Mouse (Mus musculus) MEL (cell line): Measurements from ENCODE around the gene Phf23. TPM values are rescaled to one million over a fixed set of nuclear protein-coding genes. Genes with fewer than 3 reads are reported as not detected.

Experiments used
- DNase-seq: peaks from one replicate; pipeline ENCODE4 v3.0.0; 2011; ENCODE audit warnings: low read depth, low spot score
- H3K27ac ChIP-seq: 2 replicates; pipeline ENCODE4 v1.5.1; 2012; ENCODE audit warnings: low read depth, mild to moderate bottlenecking, control low read depth, low read length, moderate library complexity; ENCODE audit not compliant: control insufficient read depth
- H3K27me3 ChIP-seq, 2 experiments: fragments of 150-350 bp in 1 of 2; sonication (generic) in 1 of 2; 2 replicates each; pipeline ENCODE4 v1.6.1; 2012; ENCODE audit warnings: low read length in 2 of 2, mild to moderate bottlenecking in 2 of 2, improper control_type of control experiment in 1 of 2, moderate library complexity in 1 of 2; ENCODE audit not compliant: insufficient read depth in 2 of 2, control insufficient read depth in 1 of 2
- H3K36me3 ChIP-seq, 2 experiments: 2 replicates each; pipeline ENCODE4 v1.6.1; 2012 to 2014; ENCODE audit warnings: low read length in 2 of 2, improper control_type of control experiment in 1 of 2, inconsistent platforms in 1 of 2, mild to moderate bottlenecking in 1 of 2; ENCODE audit not compliant: insufficient read depth in 2 of 2, control insufficient read depth in 1 of 2
- H3K4me1 ChIP-seq, 2 experiments: fragments of 150-350 bp in 1 of 2; sonication (generic) in 1 of 2; 2 replicates each; pipeline ENCODE4 v1.6.1; 2012; ENCODE audit warnings: low read length in 2 of 2, improper control_type of control experiment in 1 of 2, mild to moderate bottlenecking in 1 of 2; ENCODE audit not compliant: insufficient read depth in 2 of 2, control insufficient read depth in 1 of 2
- H3K4me3 ChIP-seq, 2 experiments: fragments of 150-350 bp in 1 of 2; sonication (generic) in 1 of 2; 2 replicates each; pipeline ENCODE4 v1.5.1; 2012; ENCODE audit warnings: low read depth in 2 of 2, low read length in 2 of 2, mild to moderate bottlenecking in 2 of 2, moderate library complexity in 2 of 2, control low read depth in 1 of 2, improper control_type of control experiment in 1 of 2; ENCODE audit not compliant: control insufficient read depth in 1 of 2, insufficient read depth in 1 of 2
- H3K79me2 ChIP-seq: 2 replicates; pipeline ENCODE4 v1.6.1; 2012; ENCODE audit warnings: mild to moderate bottlenecking, low read length, moderate library complexity; ENCODE audit not compliant: control insufficient read depth, poor library complexity, insufficient read depth
- H3K9ac ChIP-seq: 2 replicates; pipeline ENCODE4 v1.6.1; 2012; ENCODE audit warnings: low read depth, mild to moderate bottlenecking, control low read depth, low read length, moderate library complexity; ENCODE audit not compliant: control insufficient read depth, poor library complexity, severe bottlenecking
- H3K9me3 ChIP-seq: fragments of 150-350 bp; sonication (generic); replicated peaks from 2 replicates; pipeline ENCODE4 v1.6.1; 2012; ENCODE audit warnings: mild to moderate bottlenecking, low read length, improper control_type of control experiment, moderate library complexity; ENCODE audit not compliant: insufficient read depth
- BHLHE40 ChIP-seq: IDR thresholded peaks from 2 replicates; pipeline ENCODE4 v1.6.1; 2012; ENCODE audit warnings: low read depth, mild to moderate bottlenecking, inconsistent platforms, low read length, improper control_type of control experiment, borderline replicate concordance
- CHD2 ChIP-seq: IDR thresholded peaks from 2 replicates; pipeline ENCODE4 v1.6.1; 2011; ENCODE audit warnings: low read length, improper control_type of control experiment
- CTCF ChIP-seq, 3 experiments: IDR thresholded peaks in 2 of 3; conservative IDR thresholded peaks in 1 of 3; 2 replicates each; pipeline ENCODE4 v1.5.1; 2011 to 2012; ENCODE audit warnings: low read length in 3 of 3, low read depth in 2 of 3, mild to moderate bottlenecking in 2 of 3, improper control_type of control experiment in 1 of 3, inconsistent platforms in 1 of 3, mixed read lengths in 1 of 3, moderate library complexity in 1 of 3; ENCODE audit not compliant: control insufficient read depth in 1 of 3, insufficient read depth in 1 of 3, poor library complexity in 1 of 3, severe bottlenecking in 1 of 3
- E2F4 ChIP-seq: IDR thresholded peaks from 2 replicates; pipeline ENCODE4 v1.6.1; 2011; ENCODE audit warnings: low read depth, low read length, improper control_type of control experiment, borderline replicate concordance
- EP300 ChIP-seq, 2 experiments: IDR thresholded peaks; 2 replicates each; pipeline ENCODE4 v1.6.1; 2011; ENCODE audit warnings: improper control_type of control experiment in 2 of 2, low read length in 2 of 2, low read depth in 1 of 2, mild to moderate bottlenecking in 1 of 2
- GABPA ChIP-seq: IDR thresholded peaks from 2 replicates; pipeline ENCODE4 v1.6.1; 2012; ENCODE audit warnings: low read depth, mild to moderate bottlenecking, inconsistent platforms, low read length, improper control_type of control experiment, moderate library complexity
- GATA1 ChIP-seq: IDR thresholded peaks from 2 replicates; pipeline ENCODE4 v1.6.1; 2011; ENCODE audit warnings: low read depth, low read length, improper control_type of control experiment
- HCFC1 ChIP-seq: IDR thresholded peaks from 2 replicates; pipeline ENCODE4 v1.6.1; 2012; ENCODE audit warnings: low read depth, mild to moderate bottlenecking, inconsistent platforms, low read length, improper control_type of control experiment, moderate library complexity
- KAT2A ChIP-seq: conservative IDR thresholded peaks from 2 replicates; pipeline ENCODE4 v1.6.1; 2012; ENCODE audit warnings: low read depth, low read length, improper control_type of control experiment, inconsistent platforms
- MAX ChIP-seq: IDR thresholded peaks from 2 replicates; pipeline ENCODE4 v1.6.1; 2011; ENCODE audit warnings: low read length, improper control_type of control experiment
- MEF2A ChIP-seq: IDR thresholded peaks from 2 replicates; pipeline ENCODE4 v1.6.1; 2014; ENCODE audit warnings: low read depth, mild to moderate bottlenecking, inconsistent platforms, low read length, improper control_type of control experiment; ENCODE audit not compliant: poor library complexity, insufficient replicate concordance, severe bottlenecking; ENCODE audit errors: extremely low read depth
- MXI1 ChIP-seq: IDR thresholded peaks from 2 replicates; pipeline ENCODE4 v1.6.1; 2011; ENCODE audit warnings: mild to moderate bottlenecking, low read depth, low read length, improper control_type of control experiment
- NELFE ChIP-seq: IDR thresholded peaks from 2 replicates; pipeline ENCODE4 v1.6.1; 2011; ENCODE audit warnings: low read depth, low read length, improper control_type of control experiment
- NRF1 ChIP-seq: IDR thresholded peaks from 2 replicates; pipeline ENCODE4 v1.6.1; 2014; ENCODE audit warnings: low read depth, mild to moderate bottlenecking, inconsistent platforms, low read length, improper control_type of control experiment, moderate library complexity; ENCODE audit not compliant: poor library complexity, insufficient read depth, severe bottlenecking
- POLR2AphosphoS5 ChIP-seq: IDR thresholded peaks from 2 replicates; pipeline ENCODE4 v1.6.1; 2012; ENCODE audit warnings: low read depth, borderline replicate concordance, mild to moderate bottlenecking, inconsistent platforms, low read length, moderate library complexity, mixed read lengths
- SIN3A ChIP-seq: IDR thresholded peaks from 2 replicates; pipeline ENCODE4 v1.6.1; 2012; ENCODE audit warnings: low read length, improper control_type of control experiment, inconsistent platforms
- UBTF ChIP-seq: IDR thresholded peaks from 2 replicates; pipeline ENCODE4 v1.6.1; 2012; ENCODE audit warnings: low read depth, mild to moderate bottlenecking, inconsistent platforms, low read length, improper control_type of control experiment, moderate library complexity, borderline replicate concordance; ENCODE audit not compliant: insufficient read depth
- USF1 ChIP-seq: IDR thresholded peaks from 2 replicates; pipeline ENCODE4 v1.6.1; 2014; ENCODE audit warnings: low read depth, mild to moderate bottlenecking, inconsistent platforms, low read length, improper control_type of control experiment, moderate library complexity
- USF2 ChIP-seq, 2 experiments: IDR thresholded peaks; 2 replicates each; pipeline ENCODE4 v1.6.1; 2011 to 2012; ENCODE audit warnings: improper control_type of control experiment in 2 of 2, low read length in 2 of 2, borderline replicate concordance in 1 of 2, inconsistent platforms in 1 of 2, low read depth in 1 of 2, mild to moderate bottlenecking in 1 of 2; ENCODE audit not compliant: insufficient read depth in 1 of 2
- ZC3H11A ChIP-seq: IDR thresholded peaks from 2 replicates; pipeline ENCODE4 v1.6.1; 2012; ENCODE audit warnings: low read depth, mild to moderate bottlenecking, inconsistent platforms, low read length, improper control_type of control experiment
- ZKSCAN1 ChIP-seq: IDR thresholded peaks from 2 replicates; pipeline ENCODE4 v1.6.1; 2012; ENCODE audit warnings: low read depth, mild to moderate bottlenecking, inconsistent platforms, low read length, improper control_type of control experiment, moderate library complexity
- ZMIZ1 ChIP-seq: IDR thresholded peaks from 2 replicates; pipeline ENCODE4 v1.6.1; 2012; ENCODE audit warnings: low read depth, mild to moderate bottlenecking, inconsistent platforms, low read length, improper control_type of control experiment, moderate library complexity
- ZNF384 ChIP-seq: IDR thresholded peaks from 2 replicates; pipeline ENCODE4 v1.6.1; 2012; ENCODE audit warnings: low read depth, mild to moderate bottlenecking, inconsistent platforms, low read length, improper control_type of control experiment
- polyA plus RNA-seq, 2 experiments: library from polyadenylated mRNA; stranded (reverse) in 1 of 2; unstranded in 1 of 2; fragments of >175 nt in 1 of 2; fragments of >200 nt in 1 of 2; gene quantifications; 2 replicates each; pipeline versions ENCODE4 v1.2.1 to v1.2.4; 2012; ENCODE audit warnings: low replicate concordance in 2 of 2, low read depth in 1 of 2; ENCODE audit not compliant: insufficient read length in 2 of 2, insufficient read depth in 1 of 2, missing spikeins in 1 of 2
- total RNA-seq: library from RNA; depleted of rRNA; stranded (reverse); fragments of 300-350 nt; gene quantifications from 2 replicates; pipeline ENCODE4 v1.2.3, GENCODE M21; 2012

Gene Phf23
- total and polyA plus RNA-seq, 3 experiments: 108 to 112 TPM; not detected in 1

- DNase-seq: no peak
- Histone ChIP-seq H3K27ac (no peak overlapping the region), H3K36me3 (peaks cover 0 to 18% of the 10 kb centered on the region in 2 experiments; a peak in 2 of 4 replicates), H3K9me3 (no peaks in the 10 kb centered on the region), H3K27me3 (no peaks in the 10 kb centered on the region), H3K4me1 (peaks cover 0 to 18% of the 10 kb centered on the region in 2 experiments; a peak in 3 of 4 replicates), H3K9ac (no peak overlapping the region), H3K4me3 (no peak overlapping the region), H3K79me2 (peaks cover 20% of the 10 kb centered on the region)
- TF ChIP-seq UBTF (no peak), E2F4 (no peak), USF1 (no peak), GABPA (no peak), NRF1 (no peak), SIN3A (no peak), GATA1 (no peak), POLR2AphosphoS5 (no peak), CTCF (IDR thresholded peaks at IDR 0.05 in 2 of 3, conservative IDR thresholded peaks at IDR 0.05 in 1 of 3; ENCODE audit: control insufficient read depth in 1 of 3, insufficient read depth in 1 of 3, low read depth in 2 of 3, low read length in 3 of 3, poor library complexity in 1 of 3, severe bottlenecking in 1 of 3) (no peak), MEF2A (no peak)
Measured at GRCm38 (mm10) chr11:70023481-70024150, 28.0 kb downstream of the Phf23 start.

GRCm38 (mm10) chr11:70024151-70024514, 28.6 kb downstream of the Phf23 start:
- Histone ChIP-seq H3K79me2 (peaks cover 15% of the 10 kb centered on the region), H3K27me3 (no peaks in the 10 kb centered on the region), H3K4me1 (peaks cover 0 to 19% of the 10 kb centered on the region in 2 experiments; a peak in 3 of 4 replicates), H3K9ac (no peak overlapping the region), H3K36me3 (peaks cover 0 to 15% of the 10 kb centered on the region in 2 experiments; a peak in 2 of 4 replicates), H3K9me3 (no peaks in the 10 kb centered on the region), H3K4me3 (no peak overlapping the region), H3K27ac (no peak overlapping the region)
- DNase-seq: no peak
- no peak for TF ChIP-seq E2F4
- TF ChIP-seq USF2 (IDR thresholded peaks at IDR 0.05; ENCODE audit: borderline replicate concordance in 1 of 2, insufficient read depth in 1 of 2, low read depth in 1 of 2, low read length in 2 of 2): no peak
- TF ChIP-seq POLR2AphosphoS5: no peak
- TF ChIP-seq CHD2: no peak
- no peak for TF ChIP-seq ZMIZ1
- no peak for TF ChIP-seq HCFC1
- no peak for TF ChIP-seq MAX
- TF ChIP-seq NELFE: no peak
- no peak for TF ChIP-seq BHLHE40
- no peak for TF ChIP-seq ZC3H11A
- no peak for TF ChIP-seq MXI1
- no peak for TF ChIP-seq GABPA
- no peak for TF ChIP-seq ZNF384
- TF ChIP-seq KAT2A: no peak
- TF ChIP-seq ZKSCAN1: no peak
- no peak for TF ChIP-seq EP300 (IDR thresholded peaks at IDR 0.05; ENCODE audit: low read depth in 1 of 2, low read length in 2 of 2)
